Mouse (Mus musculus) heart, adult 2 months (tissue): Measurements from ENCODE around the gene Unc5c. TPM values are rescaled to one million over a fixed set of nuclear protein-coding genes. Genes with fewer than 3 reads are reported as not detected.

Source experiments
- DNase-seq, 2 experiments: peaks; one replicate each; pipeline ENCODE4 v3.0.0; 2021
- H3K27ac ChIP-seq: fragments of 200-600 bp; 2 replicates; pipeline ENCODE4 v1.8.1; 2022
- H3K27me3 ChIP-seq: fragments of 200-500 bp; 2 replicates; pipeline ENCODE4 v1.6.1; 2012; ENCODE audit warnings: mild to moderate bottlenecking, low read length, inconsistent platforms, mixed read lengths; ENCODE audit not compliant: control insufficient read depth, insufficient read depth
- H3K36me3 ChIP-seq: fragments of 200-500 bp; 2 replicates; pipeline ENCODE4 v1.6.1; 2012; ENCODE audit warnings: low read length, inconsistent platforms; ENCODE audit not compliant: control insufficient read depth, insufficient read depth
- H3K4me1 ChIP-seq: fragments of 200-500 bp; 2 replicates; pipeline ENCODE4 v1.6.1; 2011; ENCODE audit warnings: low read length; ENCODE audit not compliant: control insufficient read depth, insufficient read depth
- H3K4me3 ChIP-seq: fragments of 200-600 bp; 2 replicates; pipeline ENCODE4 v1.8.1; 2022
- H3K79me2 ChIP-seq: fragments of 200-500 bp; replicated peaks from 2 replicates; pipeline ENCODE4 v1.6.1; 2012; ENCODE audit warnings: mild to moderate bottlenecking, inconsistent platforms, low read length, moderate library complexity, mixed read lengths; ENCODE audit not compliant: control insufficient read depth, insufficient read depth
- H3K9ac ChIP-seq: fragments of 200-500 bp; 2 replicates; pipeline ENCODE4 v1.6.1; 2012; ENCODE audit warnings: low read depth, mild to moderate bottlenecking, control low read depth, inconsistent platforms, low read length, mixed read lengths
- CTCF ChIP-seq: fragments of 200-600 bp; IDR thresholded peaks from 2 replicates; pipeline ENCODE4 v1.8.1; 2022; ENCODE audit warnings: antibody characterized with exemption, mild to moderate bottlenecking, moderate library complexity
- EP300 ChIP-seq: fragments of 200-500 bp; IDR thresholded peaks from 2 replicates; pipeline ENCODE4 v1.6.1; 2011; ENCODE audit warnings: low read depth, low read length, control low read depth; ENCODE audit not compliant: insufficient read depth
- POLR2A ChIP-seq: fragments of 200-500 bp; IDR thresholded peaks from 2 replicates; pipeline ENCODE4 v1.6.1; 2011; ENCODE audit warnings: mild to moderate bottlenecking, low read depth, low read length, control low read depth; ENCODE audit not compliant: insufficient read depth
- WGBS: fragments of 180-500 bp; shearing (Covaris S2); methylation state at CpG from one replicate; pipeline ENCODE4 v1.1.7; 2018; 5-methylcytosine and 5-hydroxymethylcytosine counted together
- intact Hi-C: fragments of 180-260 bp; cut with DNase I; formaldehyde crosslinking; loops from one replicate; pipeline ENCODE4 v1.15.1; 2025
- polyA plus RNA-seq: library from polyadenylated mRNA; depleted of rRNA; stranded (reverse); fragments of >200 nt; gene quantifications from 2 replicates; pipeline ENCODE4 v1.2.3, GENCODE M21; 2012
- total RNA-seq, 2 experiments: library from RNA; stranded (reverse); gene quantifications; 2 replicates each; pipeline ENCODE4 v1.2.3; 2021

Unc5c gene
- total and polyA plus RNA-seq, 3 experiments = 0.25 to 0.32 (median 0.26) TPM

DNA sequence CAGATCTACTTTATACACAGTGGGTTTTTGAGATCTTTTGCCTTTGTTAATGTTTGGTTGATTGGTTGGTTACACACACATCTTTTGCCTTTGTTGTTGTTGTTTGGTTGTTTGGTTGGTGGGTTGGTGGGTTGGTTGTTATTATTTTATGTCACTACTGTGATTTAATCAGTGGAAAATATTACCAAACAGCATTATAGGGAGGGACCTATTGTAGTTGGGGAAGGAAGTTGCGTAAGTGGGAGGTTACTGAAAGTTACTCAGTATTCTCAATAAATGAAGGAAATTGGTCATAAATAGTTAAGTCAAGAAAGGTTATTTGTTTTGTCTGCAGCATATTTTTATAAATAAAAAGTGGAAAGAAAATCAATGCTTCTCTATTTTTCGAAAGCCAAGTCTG is 181.6 kb downstream of the Unc5c start:
- TF ChIP-seq CTCF (no peak), POLR2A (no peak), EP300 (no peak)
- DNase-seq = no peak
- H3K36me3 ChIP-seq = no peaks in the 10 kb centered on the region
- no peak overlapping the region for H3K27ac ChIP-seq
- no peaks in the 10 kb centered on the region for H3K4me1 ChIP-seq
- WGBS = 71% methylated on average over 2 of the region's 2 CpGs
- H3K4me3 ChIP-seq = no peak overlapping the region
- no peaks in the 10 kb centered on the region for H3K79me2 ChIP-seq
- H3K9ac ChIP-seq = no peak overlapping the region
- intact Hi-C loops = no loop called here
- H3K27me3 ChIP-seq = no peaks in the 10 kb centered on the region

DNA sequence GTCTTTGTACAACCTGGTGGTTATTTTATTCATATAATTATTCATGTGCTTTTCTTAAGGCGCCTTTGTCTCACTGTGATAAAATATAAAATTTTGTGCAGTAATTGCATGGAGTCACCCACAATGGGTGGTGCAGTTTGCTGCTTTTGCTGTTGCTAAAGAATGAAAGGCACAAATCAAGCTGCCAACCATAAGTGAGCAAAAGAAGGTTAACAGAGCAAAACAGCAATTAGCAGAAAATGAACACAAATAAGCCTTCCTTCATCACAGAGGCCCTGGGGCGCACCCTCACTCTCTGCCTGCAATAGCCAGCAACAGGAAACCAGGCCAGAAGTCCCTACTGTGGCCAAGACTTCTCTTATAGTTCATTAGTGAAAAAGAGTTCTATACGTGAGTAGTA is 185.6 kb downstream of the Unc5c start:
- no peak for DNase-seq
- H3K27ac ChIP-seq = no peak overlapping the region
- no peaks in the 10 kb centered on the region for H3K4me1 ChIP-seq
- intact Hi-C loops = no loop called here
- no peaks in the 10 kb centered on the region for H3K27me3 ChIP-seq
- no peaks in the 10 kb centered on the region for H3K79me2 ChIP-seq
- no peak overlapping the region for H3K9ac ChIP-seq
- TF ChIP-seq POLR2A (no peak), CTCF (no peak), EP300 (no peak)
- H3K4me3 ChIP-seq = no peak overlapping the region
- 80% methylated on average over 3 of the region's 3 CpGs for WGBS
- H3K36me3 ChIP-seq = no peaks in the 10 kb centered on the region

DNA sequence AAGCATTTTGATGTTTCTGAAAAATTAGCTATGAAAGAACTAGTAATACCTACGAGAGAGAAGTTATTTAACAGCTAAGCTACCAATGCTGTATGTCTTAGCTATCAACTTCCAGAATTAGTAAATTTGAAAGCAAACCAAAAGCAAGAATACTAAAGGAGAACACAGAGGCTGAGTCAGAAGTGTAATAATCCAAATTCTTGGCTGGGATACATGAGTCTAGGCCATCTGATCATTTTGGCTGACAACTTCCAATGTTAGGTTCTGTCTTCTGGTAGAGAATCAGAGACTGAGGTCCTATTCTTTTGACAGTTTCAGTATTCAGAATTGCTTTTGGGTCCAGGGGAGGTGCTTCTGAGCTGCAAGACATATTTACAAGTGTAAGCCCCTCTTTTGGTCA is 188.9 kb downstream of the Unc5c start:
- TF ChIP-seq POLR2A = no peak
- TF ChIP-seq CTCF = no peak
- TF ChIP-seq EP300 = no peak
- Histone ChIP-seq H3K4me1 (no peaks in the 10 kb centered on the region), H3K27ac (no peak overlapping the region), H3K4me3 (no peak overlapping the region), H3K27me3 (no peaks in the 10 kb centered on the region), H3K9ac (no peak overlapping the region), H3K36me3 (no peaks in the 10 kb centered on the region), H3K79me2 (no peaks in the 10 kb centered on the region)
- WGBS = 66% methylated on average over 1 of the region's 1 CpGs
- DNase-seq = no peak
- intact Hi-C loops = no loop called here

DNA sequence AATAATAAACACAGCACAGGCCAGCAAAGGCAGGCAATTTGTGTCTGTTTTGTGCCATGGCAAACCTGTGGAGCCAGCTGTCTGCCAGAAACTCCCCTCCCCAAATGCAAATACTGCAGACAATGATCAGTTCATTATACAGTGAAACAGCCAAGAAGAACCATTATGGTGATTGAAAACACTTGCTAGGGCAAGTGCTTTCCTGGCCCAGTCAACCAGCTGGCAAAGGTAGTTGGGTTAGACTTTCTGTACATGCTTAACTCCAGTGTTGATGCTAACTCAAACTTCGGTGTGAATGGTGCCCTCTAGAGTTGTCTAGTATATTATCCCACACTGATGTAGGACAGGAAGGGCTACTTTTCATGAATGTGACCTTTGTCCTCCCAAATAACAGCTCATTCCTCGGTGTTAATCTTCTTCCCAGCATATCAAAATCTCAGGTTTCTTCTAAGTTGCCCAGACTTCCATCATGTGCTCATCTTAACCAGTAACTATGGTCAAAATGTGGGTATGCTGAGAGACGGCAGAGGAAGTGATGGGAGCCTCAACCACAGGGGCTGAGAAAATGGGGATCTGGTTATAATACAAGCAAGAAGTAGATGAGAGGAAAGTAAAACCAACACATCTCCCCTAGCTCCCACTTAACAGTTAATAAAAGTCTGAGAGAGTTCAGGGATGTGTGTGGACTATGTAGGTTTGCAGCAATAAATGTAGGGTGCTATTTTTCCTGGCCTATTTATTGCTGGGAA is 194.2 kb downstream of the Unc5c start:
- Histone ChIP-seq H3K27ac (no peak overlapping the region), H3K4me1 (no peaks in the 10 kb centered on the region), H3K27me3 (no peaks in the 10 kb centered on the region), H3K4me3 (no peak overlapping the region), H3K79me2 (no peaks in the 10 kb centered on the region), H3K9ac (no peak overlapping the region), H3K36me3 (no peaks in the 10 kb centered on the region)
- intact Hi-C loops = no loop called here
- 61% methylated on average over 3 of the region's 3 CpGs for WGBS
- DNase-seq = no peak
- no peak for TF ChIP-seq CTCF
- no peak for TF ChIP-seq EP300
- no peak for TF ChIP-seq POLR2A

DNA sequence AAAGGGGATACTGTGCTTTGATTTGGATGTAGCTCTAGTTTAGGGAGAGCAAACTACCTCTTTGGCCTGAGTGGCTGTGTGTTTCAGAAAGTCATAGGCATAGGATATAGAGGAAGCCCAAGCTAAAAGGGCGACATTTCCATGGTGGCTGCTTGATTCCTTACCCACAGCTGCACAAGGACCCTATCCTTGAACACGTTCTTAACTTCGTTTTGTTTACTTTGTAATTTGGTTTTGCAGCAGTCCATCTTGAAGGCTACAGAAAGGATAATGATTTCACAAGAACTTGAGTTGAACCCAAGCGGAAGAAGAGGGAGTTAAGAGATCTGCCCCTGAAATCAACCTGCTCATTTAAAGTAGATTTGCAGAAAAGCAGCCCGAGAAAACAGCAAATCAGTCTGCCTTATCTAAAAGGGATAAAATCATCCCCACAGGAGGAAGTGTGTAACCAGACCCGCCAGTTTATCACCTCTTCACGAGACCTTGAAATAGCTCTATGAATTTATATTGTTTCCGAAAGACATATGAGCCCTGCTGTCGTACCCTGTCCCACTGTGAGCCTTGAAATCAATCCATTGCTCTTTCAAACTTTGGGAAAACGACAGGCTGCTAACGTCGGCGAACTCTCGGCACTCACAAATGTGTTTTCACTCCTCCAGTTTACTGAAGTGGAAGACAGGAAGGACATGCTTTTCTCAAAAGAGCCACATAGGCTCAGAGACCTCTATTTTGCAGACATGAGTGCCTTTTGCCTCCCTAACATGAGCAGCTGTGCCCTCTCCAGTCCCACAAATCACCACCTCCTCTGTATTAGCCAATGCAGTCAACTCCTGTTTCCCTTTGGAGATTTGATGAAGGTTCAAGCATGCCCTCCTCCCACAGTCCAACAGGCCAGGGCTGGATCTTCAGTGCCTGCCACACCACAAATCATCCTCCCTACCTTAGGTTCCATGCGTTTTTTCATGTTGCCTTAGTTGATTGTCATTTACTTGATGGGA is 195.3 kb downstream of the Unc5c start:
- Histone ChIP-seq H3K27ac (no peak overlapping the region), H3K36me3 (no peaks in the 10 kb centered on the region), H3K4me3 (no peak overlapping the region), H3K9ac (no peak overlapping the region), H3K4me1 (no peaks in the 10 kb centered on the region), H3K79me2 (no peaks in the 10 kb centered on the region), H3K27me3 (no peaks in the 10 kb centered on the region)
- TF ChIP-seq CTCF (no peak), EP300 (no peak), POLR2A (no peak)
- no peak for DNase-seq
- intact Hi-C loops = no loop called here
- WGBS = 47% methylated on average over 15 of the region's 15 CpGs

DNA sequence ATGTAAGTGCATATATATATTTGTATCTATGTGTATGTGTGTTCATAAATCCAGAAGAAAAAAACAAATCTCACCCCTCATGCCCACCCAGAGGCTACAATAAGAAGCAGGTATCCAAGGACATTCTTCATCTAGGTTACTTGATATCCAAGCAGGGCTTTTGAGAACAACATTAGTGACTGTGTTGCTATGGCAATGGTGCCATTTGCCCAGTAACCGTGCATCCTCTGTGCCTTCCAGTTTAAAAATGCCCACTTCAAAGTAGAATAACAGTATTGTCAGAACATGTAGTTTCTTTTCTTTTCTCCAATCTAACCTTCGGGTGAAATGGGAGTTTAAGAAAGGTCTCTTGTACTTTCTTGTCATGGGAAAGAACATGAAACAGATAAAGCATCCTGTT is 224.1 kb downstream of the Unc5c start:
- Histone ChIP-seq H3K27ac (no peak overlapping the region), H3K4me3 (no peak overlapping the region), H3K27me3 (no peaks in the 10 kb centered on the region), H3K79me2 (no peaks in the 10 kb centered on the region), H3K9ac (no peak overlapping the region), H3K4me1 (no peaks in the 10 kb centered on the region), H3K36me3 (no peaks in the 10 kb centered on the region)
- intact Hi-C loops = no loop called here
- no peak for TF ChIP-seq CTCF
- TF ChIP-seq EP300 = no peak
- TF ChIP-seq POLR2A = no peak
- DNase-seq = no peak
- 55% methylated on average over 2 of the region's 2 CpGs for WGBS
